Mouse (Mus musculus) left cerebral cortex, adult 18-20 months (tissue): Measurements from ENCODE around the gene Adgrg6. TPM values are rescaled to one million over a fixed set of nuclear protein-coding genes. Genes with fewer than 3 reads are reported as not detected.
A peak's percentile ranks its signal among the peaks of the same experiment; 100 is the strongest.

Experiments
- DNase-seq, 2 experiments: peaks; one replicate each; pipeline ENCODE4 v3.0.0; 2021 to 2022; ENCODE audit warnings: low spot score in 2 of 2, mixed read lengths in 1 of 2
- total RNA-seq, 2 experiments: library from RNA; stranded (reverse); gene quantifications; 2 replicates each; pipeline ENCODE4 v1.2.3; 2021

The Adgrg6 gene
- total RNA-seq, 2 experiments from 2014 or later: 2.8 to 3.0 TPM

DNA sequence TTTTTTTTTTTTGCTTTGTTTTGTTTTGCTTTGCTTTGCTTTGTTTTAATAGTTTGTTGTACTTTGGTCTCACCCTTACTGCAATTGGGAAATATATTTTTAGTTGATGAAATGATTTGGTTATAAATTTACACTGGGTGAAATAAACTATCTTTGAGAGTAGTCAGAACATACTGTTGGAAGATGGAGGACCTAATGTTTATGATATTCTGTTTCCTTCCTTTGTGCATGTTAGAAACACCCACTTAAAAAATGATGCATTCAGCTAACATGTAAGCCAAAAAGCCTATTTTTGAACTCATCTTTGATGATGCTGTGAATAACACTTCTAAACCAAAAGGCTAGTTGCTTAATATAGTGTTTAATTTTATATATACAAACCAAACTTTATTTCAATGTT is 50.3 kb downstream of the Adgrg6 start:
- DNase-seq: no peak

DNA sequence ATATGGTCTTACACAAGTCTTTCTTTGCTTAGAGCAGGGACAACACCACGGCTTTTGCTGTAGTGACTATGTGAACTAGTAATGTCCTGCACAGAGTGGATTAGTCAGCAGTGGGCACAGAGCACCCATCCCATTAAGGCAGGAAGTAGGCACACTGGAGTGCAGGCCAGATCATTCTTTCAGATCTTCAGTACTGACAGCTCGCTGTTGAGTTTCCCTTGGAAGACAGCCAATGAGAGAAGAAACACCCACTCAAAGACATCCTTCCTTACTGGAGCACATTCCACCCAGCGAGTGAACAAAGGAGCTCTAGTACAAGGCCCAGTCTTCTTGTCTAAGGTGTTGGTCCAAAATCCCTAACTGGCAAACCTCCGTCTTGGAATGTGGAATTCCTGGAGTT is 53.6 kb downstream of the Adgrg6 start:
- DNase-seq: no peak

DNA sequence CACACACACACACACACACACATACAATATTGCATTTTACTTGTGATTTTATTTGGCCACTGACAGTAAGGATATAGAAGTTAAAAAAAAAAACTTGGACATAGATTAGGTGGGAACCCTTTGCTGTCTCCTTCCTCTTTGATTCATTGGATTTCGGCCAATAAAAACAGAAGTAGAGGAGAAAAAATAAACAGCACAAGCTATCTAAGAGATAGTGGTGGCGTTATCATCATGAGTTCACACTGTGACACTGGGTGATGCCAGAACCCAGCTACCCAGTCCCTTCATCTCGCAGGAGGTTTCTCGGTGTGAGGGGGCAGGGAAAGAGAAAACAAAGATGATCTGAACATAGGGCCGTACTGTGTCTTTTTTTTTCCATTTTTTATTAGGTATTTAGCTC is 62.2 kb downstream of the Adgrg6 start:
- no peak for DNase-seq

DNA sequence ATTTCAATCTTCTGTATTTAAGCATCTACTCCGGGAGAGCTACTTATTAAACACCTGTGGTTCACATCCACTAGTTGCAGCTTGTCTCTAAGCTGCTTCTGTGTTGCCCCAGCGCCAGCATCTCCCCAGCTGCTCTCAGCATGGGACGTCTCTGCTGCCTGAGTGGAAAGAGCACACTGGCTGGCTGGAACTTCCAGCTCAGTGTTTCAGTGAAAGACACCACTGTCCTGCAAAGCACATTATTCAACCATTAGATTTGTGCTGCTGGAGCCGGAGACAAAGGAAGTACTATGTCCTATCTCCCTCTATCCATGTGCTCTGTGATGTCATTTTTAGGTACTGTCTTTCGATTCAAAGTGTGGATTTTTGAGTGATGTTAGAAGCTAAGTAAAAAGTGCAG is 63.0 kb downstream of the Adgrg6 start:
- DNase-seq: no peak

DNA sequence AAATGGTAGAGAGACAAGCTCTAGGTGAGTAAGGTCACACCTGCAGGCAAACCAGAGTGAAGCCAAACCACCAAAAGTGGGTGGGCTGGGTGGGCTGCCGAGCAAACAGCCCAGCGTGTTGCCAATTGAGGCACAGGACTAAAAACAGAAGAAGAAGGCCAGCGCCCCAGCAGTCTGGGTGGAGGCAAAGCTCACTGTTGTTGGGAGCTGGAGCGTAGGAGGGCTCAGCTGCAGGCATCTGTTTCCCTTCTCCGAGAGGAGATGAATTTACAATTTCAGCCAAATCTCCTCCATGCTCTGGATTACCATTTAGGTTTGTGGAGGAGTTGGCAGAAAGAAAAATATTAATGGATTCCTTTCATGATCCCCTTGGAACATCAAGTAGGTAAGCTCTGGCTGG is 64.5 kb downstream of the Adgrg6 start:
- peak; percentile 13 to 44 for DNase-seq

DNA sequence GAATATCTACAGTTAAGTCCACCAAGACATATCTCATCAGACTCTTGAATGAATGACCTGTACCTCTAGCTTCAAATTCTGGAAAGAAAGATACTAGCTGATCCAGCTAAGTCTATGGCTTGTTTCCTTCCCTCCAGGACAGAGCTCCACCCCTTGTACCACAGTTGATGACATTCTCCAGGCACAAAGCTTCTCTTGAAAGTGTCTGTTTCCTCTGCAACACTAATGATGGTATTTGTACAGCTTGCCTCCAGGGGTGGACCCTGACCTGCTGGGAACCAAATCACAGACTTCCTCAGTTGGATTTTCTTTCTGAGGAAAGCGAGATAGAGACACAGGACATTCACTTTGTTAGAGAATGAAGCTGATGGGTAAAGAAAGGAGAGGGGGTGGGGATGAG is 69.1 kb downstream of the Adgrg6 start:
- DNase-seq: no peak

DNA sequence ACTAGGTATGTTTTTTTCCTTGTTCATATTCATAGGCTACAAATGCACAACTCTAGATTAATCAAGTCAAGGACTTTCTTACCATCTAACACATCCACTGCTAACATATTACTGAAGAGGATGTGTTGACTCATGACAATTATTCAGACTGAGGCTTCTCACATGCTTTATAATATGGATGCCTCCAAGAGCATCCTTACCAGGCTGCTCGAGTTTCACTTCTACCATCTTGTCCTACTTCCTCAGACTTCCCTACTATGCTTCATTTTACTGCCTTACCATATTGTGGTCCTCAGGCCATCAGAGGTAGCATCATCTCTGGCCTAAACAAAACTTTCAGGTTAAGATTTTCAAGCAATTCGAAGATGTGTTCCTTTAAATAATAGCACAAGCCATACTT is 69.8 kb downstream of the Adgrg6 start:
- no peak for DNase-seq

DNA sequence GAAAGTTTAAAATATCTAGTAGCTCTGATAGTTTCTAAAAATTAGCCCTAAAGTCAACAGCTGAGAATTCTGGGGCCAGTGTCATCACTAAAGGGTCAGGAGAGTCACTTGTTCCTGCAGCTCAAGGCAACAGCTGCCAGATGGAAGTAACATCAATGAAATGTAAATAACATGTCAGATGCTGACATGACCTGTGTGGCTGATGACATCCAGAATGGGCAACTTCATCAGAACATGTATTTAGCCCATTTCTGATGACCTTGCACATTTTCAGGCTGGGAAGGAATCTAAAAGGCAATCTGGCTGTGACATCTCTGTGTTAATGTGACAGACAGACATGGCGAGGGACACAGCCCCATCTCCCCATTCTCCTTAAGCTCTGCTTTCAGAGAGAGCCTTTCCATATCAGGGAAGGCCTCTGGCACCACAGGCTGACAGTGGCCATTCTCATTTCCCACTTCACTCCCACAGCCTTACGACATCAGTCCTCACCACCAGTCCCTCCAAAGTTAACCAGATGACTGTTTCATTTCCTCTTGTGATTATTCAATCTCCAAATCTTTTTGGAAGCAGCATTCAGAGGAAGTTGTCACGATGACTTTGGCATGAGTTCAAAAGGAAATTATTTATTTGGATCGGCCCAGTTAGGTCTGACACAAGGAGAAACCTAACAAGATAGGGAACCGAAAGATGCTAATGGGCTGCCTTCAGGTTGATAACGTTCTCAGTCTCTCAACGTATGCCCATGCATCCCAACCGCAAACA is 70.7 kb downstream of the Adgrg6 start:
- no peak for DNase-seq

DNA sequence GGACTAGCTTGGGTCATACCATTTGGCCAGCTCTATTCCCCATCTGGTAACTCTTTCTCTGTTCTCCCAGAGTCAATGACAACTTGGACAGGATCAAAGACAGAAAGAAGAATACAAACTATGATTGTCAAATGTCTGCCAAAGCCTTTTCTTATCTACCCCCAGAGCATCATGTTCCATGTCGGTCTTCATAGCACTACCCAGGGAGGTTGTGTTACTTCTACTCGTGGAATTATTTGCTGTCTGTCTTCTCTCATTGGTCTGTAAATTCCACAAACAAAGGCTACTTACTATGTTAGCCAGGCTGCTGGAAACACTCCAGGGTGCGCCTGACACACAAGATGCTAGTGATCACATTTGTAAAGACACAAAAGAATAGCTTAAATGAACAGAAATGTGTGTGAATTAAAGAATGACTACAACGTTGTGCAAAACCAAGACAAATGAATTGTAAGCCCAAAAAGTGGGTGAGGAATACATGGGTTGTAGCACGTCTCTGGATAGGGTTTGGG is 74.4 kb downstream of the Adgrg6 start:
- DNase-seq: no peak

DNA sequence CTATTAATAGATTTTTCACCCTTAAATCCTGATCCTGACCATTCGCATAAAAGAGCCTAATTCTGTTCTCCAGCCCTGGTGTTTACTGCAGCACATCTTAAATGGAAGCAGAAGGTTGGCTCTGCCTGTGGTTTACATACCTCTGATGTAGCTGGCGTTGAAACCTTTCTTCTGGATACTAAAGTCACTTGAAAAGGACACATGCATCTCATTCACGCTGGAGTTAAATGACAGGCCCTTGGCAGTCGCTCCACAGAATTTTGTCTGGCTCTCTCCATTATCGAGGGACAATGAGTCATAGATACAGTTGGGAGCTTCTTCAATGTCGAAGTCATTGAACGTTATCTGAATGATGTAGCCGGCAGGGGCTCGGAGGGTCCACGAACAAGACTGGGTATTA is 76.8 kb downstream of the Adgrg6 start:
- no peak for DNase-seq

DNA sequence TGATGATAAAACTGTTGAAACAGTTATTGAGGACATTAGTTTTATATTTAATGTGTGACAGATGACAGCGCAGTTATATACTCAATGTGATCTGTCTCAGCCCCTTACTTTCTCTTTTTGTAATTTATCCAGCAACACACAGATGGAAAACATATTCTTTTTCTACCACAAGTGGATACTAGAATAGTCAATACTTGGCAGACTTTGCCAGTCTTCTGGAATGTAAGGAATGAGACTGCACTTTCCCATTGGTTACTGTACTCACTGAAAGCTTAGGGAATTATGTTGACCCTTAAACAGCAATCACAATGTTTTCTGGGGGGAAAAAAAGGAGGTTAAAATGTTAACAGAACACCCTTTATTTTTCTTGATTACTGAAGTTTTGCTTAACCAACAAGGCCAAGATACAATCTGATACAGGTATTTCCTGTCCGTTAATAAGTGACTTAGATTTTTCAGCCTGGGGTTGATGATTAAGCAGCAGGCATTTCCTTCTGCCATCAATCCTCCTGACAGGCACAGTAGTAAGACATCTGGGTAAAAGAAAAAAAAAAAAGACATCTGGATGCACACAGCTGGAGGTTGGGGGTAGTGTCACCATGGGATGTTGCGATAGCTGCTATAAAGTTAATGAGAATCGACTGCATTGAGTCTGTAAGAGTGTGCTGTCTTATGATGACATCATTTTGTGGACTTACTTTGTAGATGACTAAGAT is 81.5 kb downstream of the Adgrg6 start:
- no peak for DNase-seq

DNA sequence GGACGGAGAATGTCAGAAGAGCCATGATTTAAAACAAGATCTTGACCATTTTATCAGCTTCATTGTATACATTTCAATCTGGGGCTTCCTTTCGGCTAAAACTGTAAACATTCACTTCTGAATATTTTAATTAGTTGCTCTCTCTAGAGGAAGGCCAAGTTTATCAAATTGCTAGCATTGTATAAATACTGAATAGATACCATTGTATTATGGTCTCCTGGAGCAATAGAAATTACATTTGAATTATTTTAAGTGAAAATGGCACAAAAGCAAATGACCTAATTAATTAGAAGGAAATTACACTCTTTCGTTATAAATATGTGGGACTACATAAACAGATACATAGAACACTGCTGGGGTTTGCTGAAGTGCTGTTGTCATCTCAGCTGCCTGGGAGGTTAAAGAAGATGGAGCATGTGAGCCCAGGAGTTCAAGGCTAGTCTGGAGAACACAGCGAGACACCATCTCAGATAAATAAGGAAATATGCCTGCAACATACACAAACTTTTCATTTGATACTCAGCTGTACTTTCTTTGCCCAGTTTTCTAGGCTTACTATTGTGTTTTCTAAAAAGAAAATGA is 84.4 kb downstream of the Adgrg6 start:
- no peak for DNase-seq

DNA sequence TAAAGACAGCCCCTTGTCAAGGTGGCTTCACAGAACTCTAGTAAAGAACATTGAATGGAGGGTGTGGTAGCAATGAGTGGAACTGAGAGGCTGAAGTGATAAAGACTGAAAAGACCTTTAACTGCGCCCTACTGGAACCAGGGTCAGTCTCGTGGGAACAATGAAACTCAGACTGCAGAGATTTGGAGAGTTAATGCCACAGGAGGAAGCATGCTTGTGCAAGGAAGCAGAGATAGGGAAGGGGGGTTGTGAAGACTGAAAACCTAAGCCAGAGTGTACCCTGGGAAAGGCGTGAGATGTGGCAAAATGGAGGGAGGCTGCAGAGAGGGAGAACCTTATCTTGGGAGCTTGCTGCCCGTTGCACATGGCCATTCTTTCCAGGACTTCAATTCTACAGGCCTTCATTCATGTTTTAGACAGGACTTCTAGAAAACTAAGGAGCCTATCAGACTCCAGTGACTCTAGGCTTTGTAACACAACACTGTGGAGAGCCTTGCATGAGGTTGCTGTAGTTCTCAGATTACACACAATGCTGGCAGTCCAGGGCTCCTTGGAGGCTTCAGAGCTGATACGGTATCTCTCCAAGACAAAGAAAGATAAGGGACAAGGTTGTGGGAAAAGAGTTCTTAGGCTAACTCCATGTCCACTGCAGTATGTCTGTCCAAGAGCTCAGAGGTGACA is 85.1 kb downstream of the Adgrg6 start:
- DNase-seq: no peak

DNA sequence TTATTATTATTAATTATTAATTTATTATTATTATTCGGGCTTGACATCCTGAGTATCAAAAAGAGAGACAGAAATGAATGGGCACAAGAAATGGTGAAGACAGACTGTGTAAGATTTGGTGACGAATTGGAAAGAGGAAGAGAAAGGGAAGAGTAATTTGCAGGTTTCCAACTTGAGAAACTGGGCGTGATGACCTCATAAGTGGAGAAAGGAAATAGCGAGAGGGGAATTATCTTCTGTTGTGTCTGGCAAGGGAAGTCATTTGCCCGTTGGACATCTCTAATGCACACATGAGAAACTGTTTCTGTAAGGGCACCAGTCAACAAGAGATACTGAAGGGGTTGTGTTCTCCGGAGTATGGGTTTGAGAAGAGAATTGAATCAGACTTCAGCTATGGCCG is 85.6 kb downstream of the Adgrg6 start:
- DNase-seq: no peak

DNA sequence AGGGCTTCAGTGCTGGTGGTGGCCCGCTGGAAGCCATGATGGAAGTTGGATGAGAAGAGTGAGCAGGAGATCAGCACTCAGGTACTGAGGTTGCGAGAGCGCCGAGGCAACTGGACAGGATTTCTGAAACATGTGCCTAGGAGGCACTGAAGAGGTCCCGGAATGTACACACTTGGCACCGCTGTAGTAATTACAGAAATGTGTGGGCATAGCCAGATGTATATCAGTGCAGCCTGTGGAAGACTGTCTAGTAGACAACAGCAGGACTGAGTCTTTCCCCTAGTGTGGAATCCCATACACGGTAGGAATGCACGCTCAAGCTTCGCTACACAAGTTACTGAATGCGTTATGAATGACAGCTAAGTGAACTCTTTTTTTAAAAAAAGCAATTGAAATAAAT is 86.1 kb downstream of the Adgrg6 start:
- DNase-seq: no peak

DNA sequence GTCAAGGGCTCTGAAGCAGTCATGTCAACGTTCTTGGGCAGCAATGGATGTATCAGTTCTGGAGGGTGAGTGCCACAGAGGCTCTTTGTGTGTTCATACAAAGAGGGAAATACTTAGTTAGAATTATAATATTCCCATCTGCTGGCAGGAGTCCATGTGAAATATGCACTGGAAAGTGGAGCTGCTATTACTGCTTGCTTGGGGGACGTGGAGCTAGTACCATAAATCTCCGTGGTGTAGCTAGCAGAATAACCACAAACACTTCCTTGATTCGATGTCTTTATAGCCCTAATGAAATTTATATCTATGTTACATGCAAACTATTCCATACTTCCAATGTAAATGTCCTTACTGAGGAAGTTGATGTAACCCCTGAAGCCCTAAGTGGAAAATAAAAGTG is 91.0 kb downstream of the Adgrg6 start:
- DNase-seq: no peak

DNA sequence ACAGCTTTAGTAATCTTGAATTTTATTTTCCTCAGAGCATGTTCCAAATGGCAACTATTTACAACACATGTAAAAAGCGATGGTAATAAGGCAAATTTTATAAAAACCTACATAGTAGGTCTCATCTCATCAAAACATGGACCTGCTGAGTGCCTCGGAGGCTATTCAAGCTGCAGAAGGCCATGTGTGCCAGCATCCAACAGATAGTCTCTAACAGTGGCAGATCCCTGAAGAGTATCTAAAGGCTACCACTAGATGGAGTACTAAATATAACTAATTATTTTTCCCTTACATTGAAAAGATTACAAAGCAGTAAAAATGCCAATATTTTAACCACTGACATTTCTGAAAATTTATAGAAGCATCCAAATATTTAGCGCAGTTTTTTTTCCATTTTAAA is 93.6 kb downstream of the Adgrg6 start:
- no peak for DNase-seq

DNA sequence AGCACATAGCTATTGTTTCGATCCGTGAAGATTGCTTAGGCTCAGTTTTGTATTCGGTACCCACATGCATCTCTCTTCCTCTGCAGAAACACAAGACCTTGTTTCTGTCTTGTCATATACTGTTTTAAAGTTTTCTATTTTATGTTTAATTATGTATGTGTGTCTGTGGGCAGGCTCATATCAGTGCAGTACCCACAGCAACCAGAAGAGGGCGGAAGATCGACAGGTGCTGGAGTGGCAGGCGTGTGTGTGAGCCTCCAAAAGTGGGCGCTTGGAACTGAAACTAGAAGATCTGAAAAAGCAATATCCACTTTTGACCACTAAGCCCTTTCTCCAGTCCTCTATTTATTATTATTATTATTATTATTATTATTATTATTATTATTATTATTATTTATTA is 95.4 kb downstream of the Adgrg6 start:
- DNase-seq: no peak

DNA sequence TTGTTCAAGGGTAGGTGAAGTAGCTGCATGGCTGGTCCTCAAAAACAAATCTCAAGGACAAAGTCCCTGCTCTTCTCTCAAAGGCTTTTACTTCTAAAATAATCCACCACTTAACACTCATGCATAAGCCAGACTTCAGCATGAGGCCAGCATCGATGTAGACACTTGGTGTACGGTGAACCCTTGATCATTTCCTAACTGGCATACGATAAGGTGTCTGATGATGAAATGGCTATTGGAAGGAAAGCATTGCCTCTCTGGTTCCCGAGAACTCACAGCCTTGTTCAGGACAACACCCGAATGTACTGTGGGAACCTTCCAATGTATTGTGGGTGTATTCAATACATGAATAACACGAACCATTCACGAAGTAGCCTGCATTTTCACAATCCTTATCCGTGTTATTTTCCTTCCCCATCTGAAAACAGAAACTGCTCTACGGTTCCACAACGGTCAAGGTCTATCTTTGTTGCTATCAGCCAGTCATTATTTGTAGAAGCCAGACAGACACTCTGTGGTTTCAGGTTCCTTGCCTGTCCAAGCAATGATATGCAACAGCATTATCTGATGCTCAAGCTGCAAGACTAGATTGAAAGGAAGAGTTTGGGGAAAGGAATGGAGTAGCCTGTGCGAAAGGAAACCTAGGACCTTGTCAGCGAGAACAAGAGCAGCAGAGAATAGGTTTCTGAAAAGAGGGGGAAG is 99.7 kb downstream of the Adgrg6 start:
- no peak for DNase-seq

DNA sequence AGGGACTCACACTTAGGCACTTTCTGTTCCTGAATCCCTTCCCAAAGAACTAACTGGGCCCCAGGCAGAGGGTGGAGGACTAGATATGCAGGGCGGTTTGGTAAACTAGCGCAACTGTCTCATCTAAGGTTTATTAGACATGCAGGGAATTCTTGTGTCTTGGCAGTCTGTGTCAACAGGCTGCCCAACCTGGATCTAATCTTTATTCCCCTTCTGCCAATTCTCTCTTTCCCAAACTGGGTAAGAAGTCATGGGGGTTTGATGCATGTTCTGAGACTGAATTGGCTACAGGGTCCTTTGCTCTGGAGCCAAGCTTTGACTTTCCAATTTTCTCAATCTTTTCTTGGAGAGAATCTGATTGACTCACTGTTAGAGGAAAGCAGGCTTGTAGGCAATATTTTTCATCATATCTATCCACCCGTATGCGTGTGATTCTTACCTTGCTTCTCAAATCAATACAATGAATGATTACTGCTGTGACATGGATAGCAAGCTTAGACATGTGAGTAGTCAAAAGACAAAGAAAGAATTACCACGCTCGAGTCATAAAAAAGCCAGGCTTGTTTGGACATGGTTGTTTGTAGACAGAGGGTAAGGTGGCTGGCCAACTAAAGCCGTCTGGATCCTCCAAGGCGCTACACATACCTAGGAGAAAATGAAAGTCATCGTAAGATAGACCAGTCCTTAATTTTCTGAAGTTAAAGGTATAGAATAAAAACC is 104.4 kb downstream of the Adgrg6 start:
- DNase-seq: no peak

DNA sequence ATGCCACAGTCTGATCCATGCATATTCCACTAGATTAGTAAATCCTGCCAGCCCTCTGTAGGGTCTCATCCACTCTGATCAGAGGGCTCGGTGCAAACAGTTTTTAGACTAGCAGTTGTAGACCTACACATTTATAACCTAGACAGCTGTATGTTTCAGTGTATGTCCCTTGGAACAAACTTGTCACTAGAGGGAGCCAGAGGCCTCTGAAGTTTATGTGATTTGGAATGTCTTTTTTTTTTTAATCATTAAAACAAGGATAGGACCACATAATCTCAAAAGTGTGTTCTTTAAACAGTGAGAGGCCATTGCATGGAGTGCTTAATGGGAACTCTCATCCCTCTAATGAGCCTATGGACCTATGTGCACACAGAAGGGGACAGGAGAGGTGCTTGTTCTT is 141.4 kb downstream of the Adgrg6 start:
- no peak for DNase-seq
